Mouse (Mus musculus) E14TG2a.4 (cell line): ENCODE data around the gene Ctso.

Experiments
- CTCF ChIP-seq: conservative IDR thresholded peaks from 2 replicates; pipeline ENCODE4 v1.5.1; 2014; ENCODE audit warnings: low read length
- NANOG ChIP-seq: IDR thresholded peaks from 2 replicates; pipeline ENCODE4 v1.6.1; 2014; ENCODE audit warnings: borderline replicate concordance, low read length, mixed read lengths
- POU5F1 ChIP-seq: IDR thresholded peaks from 2 replicates; pipeline ENCODE4 v1.6.1; 2014; ENCODE audit warnings: low read length, borderline replicate concordance

- no peak for TF ChIP-seq CTCF
- no peak for TF ChIP-seq NANOG
- TF ChIP-seq POU5F1, result no peak
Observed at GRCm38 (mm10) chr3:81933348-81933747, 947 bp downstream of the Ctso start.
